Mouse (Mus musculus): ENCODE measurements at regions not wholly inside any gene's neighbourhood (a gene's known extent, or its start where the extent isn't known, plus 50 kb on each side); places are given as distances from the start of the nearest gene placed in this dataset.

GRCm38 (mm10) chr1:61559514-61559913 lies 79.1 kb upstream of the Pard3b start:
- TF ChIP-seq CTCF (IDR thresholded peaks at IDR 0.05; ENCODE audit: low read depth) (no peak), EP300 (IDR thresholded peaks at IDR 0.05; ENCODE audit: low read depth) (no peak)
